Mouse (Mus musculus) intestine, embryonic 14.5 days (tissue): ENCODE results near the gene Satb1. TPM values are rescaled to one million over a fixed set of nuclear protein-coding genes. Genes with fewer than 3 reads are reported as not detected.

Experiments
- ATAC-seq: fragments of 200-750 bp; cut with Nextera tagmentation; replicated peaks from 2 replicates; pipeline ENCODE4 v1.8.0; 2017; ENCODE audit warnings: low read depth, moderate number of reproducible peaks, moderate TSS enrichment, moderate library complexity; ENCODE audit not compliant: low FRiP score, low TSS enrichment
- DNase-seq: peaks from one replicate; pipeline ENCODE4 v3.0.0-alpha.2; 2018; ENCODE audit warnings: low spot score
- H3K27ac ChIP-seq: fragments of 300-500 bp; sonication (generic); 2 replicates; pipeline ENCODE4 v1.5.1; 2014; ENCODE audit warnings: low read depth, mild to moderate bottlenecking, control low read depth
- H3K27me3 ChIP-seq: fragments of 300-500 bp; sonication (generic); replicated peaks from 2 replicates; pipeline ENCODE4 v1.6.1; 2014; ENCODE audit warnings: low read length, control low read depth; ENCODE audit not compliant: control insufficient read depth, insufficient read depth
- H3K36me3 ChIP-seq: fragments of 300-500 bp; sonication (generic); 2 replicates; pipeline ENCODE4 v1.6.1; 2014; ENCODE audit warnings: low read length, control low read depth; ENCODE audit not compliant: control insufficient read depth, insufficient read depth
- H3K4me1 ChIP-seq: fragments of 300-500 bp; sonication (generic); replicated peaks from 2 replicates; pipeline ENCODE4 v1.6.1; 2014; ENCODE audit warnings: low read length, control low read depth, mixed read lengths; ENCODE audit not compliant: control insufficient read depth, insufficient read depth
- H3K4me2 ChIP-seq: fragments of 300-500 bp; sonication (generic); 2 replicates; pipeline ENCODE4 v1.6.1; 2014; ENCODE audit warnings: low read length
- H3K4me3 ChIP-seq: fragments of 300-500 bp; sonication (generic); 2 replicates; pipeline ENCODE4 v1.5.1; 2014; ENCODE audit warnings: low read depth, low read length, control low read depth, mixed read lengths
- H3K9ac ChIP-seq: fragments of 300-500 bp; sonication (generic); 2 replicates; pipeline ENCODE4 v1.6.1; 2014; ENCODE audit warnings: mild to moderate bottlenecking, low read length
- H3K9me3 ChIP-seq: fragments of 300-500 bp; sonication (generic); 2 replicates; pipeline ENCODE4 v1.6.1; 2016; ENCODE audit warnings: low read length, control low read depth; ENCODE audit not compliant: control insufficient read depth
- WGBS: fragments of 180-500 bp; shearing (Covaris S2); extraction: QIAGEN DNeasy Blood & Tissue Kit; methylation state at CpG from one replicate; pipeline ENCODE4 v1.1.7; 2014; 5-methylcytosine and 5-hydroxymethylcytosine counted together
- polyA plus RNA-seq: library from polyadenylated mRNA; unstranded; fragments of >200 nt; fragmentation: Nextera tagmentation; extraction: Ambion mirVana; gene quantifications from 2 replicates; pipeline ENCODE4 v1.2.1, GENCODE M21; 2014

Gene Satb1
- polyA plus RNA-seq, 1 experiment from 2014 or later = 8.7 TPM

DNA sequence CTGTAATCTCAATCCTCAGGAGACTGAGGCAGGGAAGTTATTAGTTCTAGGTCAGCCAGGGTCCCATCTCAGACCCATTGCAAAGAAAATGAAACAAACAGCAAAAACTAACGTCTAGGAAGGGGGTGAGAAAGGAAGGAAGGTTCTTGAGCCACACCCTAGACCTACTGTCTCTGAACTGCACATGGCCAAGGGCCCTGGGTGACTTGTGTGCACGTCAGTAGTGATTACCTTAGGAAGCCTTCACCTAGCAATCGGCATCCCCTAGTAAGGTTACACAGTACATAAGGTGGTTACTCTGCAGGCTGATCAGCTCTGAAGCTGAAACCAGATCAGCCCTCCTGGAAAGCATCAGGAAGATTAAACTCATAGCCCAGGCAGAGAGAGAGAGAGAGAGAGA lies 22.2 kb upstream of the Satb1 start:
- Histone ChIP-seq H3K4me1 (no peaks in the 10 kb centered on the region), H3K4me3 (no peak overlapping the region), H3K9me3 (no peaks in the 10 kb centered on the region), H3K4me2 (no peak overlapping the region), H3K36me3 (no peaks in the 10 kb centered on the region), H3K27me3 (no peaks in the 10 kb centered on the region), H3K27ac (no peak overlapping the region), H3K9ac (no peak overlapping the region)
- no peak for ATAC-seq
- 81% methylated on average over 3 of the region's 3 CpGs for WGBS
- peak; percentile 9 for DNase-seq

DNA sequence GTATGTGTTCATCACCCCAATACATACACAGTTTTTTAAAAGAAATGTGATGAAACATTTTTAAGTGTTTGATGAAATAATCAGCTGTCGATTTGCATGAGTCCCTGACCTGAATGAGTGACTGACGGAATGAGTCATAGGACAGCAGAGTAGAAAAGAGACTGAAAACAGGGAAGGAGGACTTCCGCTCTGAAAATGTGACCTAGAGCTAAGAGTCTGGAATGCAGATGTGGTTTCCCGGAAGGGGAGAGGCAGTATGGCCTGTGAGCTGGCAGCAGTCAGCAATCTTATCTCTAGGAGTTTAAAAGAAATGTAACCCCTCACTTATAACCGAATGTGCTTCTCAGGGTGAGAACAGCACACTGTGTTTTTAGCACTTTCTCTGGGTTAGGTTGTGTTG lies 20.9 kb upstream of the Satb1 start:
- Histone ChIP-seq H3K9me3 (no peaks in the 10 kb centered on the region), H3K9ac (no peak overlapping the region), H3K4me1 (no peaks in the 10 kb centered on the region), H3K27ac (no peak overlapping the region), H3K27me3 (no peaks in the 10 kb centered on the region), H3K4me3 (no peak overlapping the region), H3K4me2 (no peak overlapping the region), H3K36me3 (no peaks in the 10 kb centered on the region)
- DNase-seq (no peak), ATAC-seq (no peak)
- 75% methylated on average over 5 of the region's 5 CpGs for WGBS

GRCm38 (mm10) chr17:51840596-51840995 lies 7.5 kb upstream of the Satb1 start:
- 76% methylated on average over 6 of the region's 6 CpGs for WGBS

DNA sequence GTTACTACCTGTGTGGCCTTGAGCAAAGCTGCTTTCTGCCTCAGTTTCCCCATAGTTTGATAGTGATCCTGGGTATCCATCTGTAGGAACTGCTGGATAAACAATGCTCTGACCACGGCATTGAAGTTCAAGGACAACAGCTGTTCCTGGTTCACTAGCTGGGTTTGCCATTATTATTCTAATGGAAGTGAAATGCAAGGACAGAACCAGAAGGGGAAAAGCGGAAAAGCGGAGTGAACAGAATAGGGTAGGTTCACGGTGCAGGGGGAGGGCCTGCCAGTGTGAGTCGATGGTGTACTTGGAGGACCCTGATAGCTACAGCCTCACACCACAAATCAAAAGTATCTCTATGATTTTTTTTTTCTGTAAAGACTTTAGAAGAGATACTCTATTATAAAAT lies 6.4 kb upstream of the Satb1 start:
- no peak overlapping the region for H3K9ac ChIP-seq
- H3K4me2 ChIP-seq = no peak overlapping the region
- DNase-seq (no peak), ATAC-seq (no peak)
- no peaks in the 10 kb centered on the region for H3K36me3 ChIP-seq
- H3K27me3 ChIP-seq = peaks cover 18% of the 10 kb centered on the region
- no peak overlapping the region for H3K4me3 ChIP-seq
- no peak overlapping the region for H3K27ac ChIP-seq
- 84% methylated on average over 5 of the region's 5 CpGs for WGBS
- no peaks in the 10 kb centered on the region for H3K4me1 ChIP-seq
- no peaks in the 10 kb centered on the region for H3K9me3 ChIP-seq

More at GRCm38 (mm10) chr17:51840596-51840995, 7.5 kb upstream of the Satb1 start:
- H3K36me3 ChIP-seq = no peaks in the 10 kb centered on the region
- no peak for ATAC-seq
- H3K4me2 ChIP-seq = no peak overlapping the region
- no peak overlapping the region for H3K4me3 ChIP-seq
- H3K4me1 ChIP-seq = no peaks in the 10 kb centered on the region
- no peak for DNase-seq
- H3K9ac ChIP-seq = no peak overlapping the region
- no peak overlapping the region for H3K27ac ChIP-seq
- H3K9me3 ChIP-seq = no peaks in the 10 kb centered on the region
- H3K27me3 ChIP-seq = peaks cover 7% of the 10 kb centered on the region

DNA sequence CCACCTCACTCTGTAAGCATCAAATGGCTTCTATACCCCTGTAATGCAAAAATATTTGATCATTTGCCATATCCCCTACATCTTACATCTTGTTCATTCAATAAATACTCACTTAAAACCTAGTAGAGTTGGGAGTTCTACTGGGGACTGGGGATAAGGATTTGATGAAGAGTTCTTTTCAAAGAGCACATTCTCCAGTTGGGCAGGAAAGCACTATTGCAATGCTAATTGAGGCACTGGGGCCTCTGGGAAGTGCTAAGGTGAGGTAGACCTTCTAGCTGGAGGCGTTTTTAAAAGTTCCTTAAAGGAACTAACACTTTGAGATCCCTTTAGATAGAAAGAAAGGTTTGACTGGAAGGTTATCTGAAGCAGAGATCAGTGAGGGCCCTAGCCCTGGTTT lies 3.8 kb upstream of the Satb1 start:
- no peak for DNase-seq
- Histone ChIP-seq H3K27me3 (peaks cover 38% of the 10 kb centered on the region), H3K27ac (no peak overlapping the region), H3K36me3 (no peaks in the 10 kb centered on the region), H3K9ac (no peak overlapping the region), H3K9me3 (no peaks in the 10 kb centered on the region), H3K4me2 (no peak overlapping the region), H3K4me1 (no peaks in the 10 kb centered on the region), H3K4me3 (no peak overlapping the region)
- no peak for ATAC-seq
- WGBS = 19% methylated on average over 1 of the region's 1 CpGs

GRCm38 (mm10) chr17:51836243-51836642 lies 3.2 kb upstream of the Satb1 start:
- Histone ChIP-seq H3K27ac (no peak overlapping the region), H3K27me3 (peaks cover 44% of the 10 kb centered on the region), H3K9me3 (no peaks in the 10 kb centered on the region), H3K9ac (no peak overlapping the region), H3K36me3 (no peaks in the 10 kb centered on the region), H3K4me2 (no peak overlapping the region), H3K4me3 (no peak overlapping the region), H3K4me1 (no peaks in the 10 kb centered on the region)
- no peak for ATAC-seq
- no peak for DNase-seq
- WGBS = 85% methylated on average over 5 of the region's 5 CpGs

DNA sequence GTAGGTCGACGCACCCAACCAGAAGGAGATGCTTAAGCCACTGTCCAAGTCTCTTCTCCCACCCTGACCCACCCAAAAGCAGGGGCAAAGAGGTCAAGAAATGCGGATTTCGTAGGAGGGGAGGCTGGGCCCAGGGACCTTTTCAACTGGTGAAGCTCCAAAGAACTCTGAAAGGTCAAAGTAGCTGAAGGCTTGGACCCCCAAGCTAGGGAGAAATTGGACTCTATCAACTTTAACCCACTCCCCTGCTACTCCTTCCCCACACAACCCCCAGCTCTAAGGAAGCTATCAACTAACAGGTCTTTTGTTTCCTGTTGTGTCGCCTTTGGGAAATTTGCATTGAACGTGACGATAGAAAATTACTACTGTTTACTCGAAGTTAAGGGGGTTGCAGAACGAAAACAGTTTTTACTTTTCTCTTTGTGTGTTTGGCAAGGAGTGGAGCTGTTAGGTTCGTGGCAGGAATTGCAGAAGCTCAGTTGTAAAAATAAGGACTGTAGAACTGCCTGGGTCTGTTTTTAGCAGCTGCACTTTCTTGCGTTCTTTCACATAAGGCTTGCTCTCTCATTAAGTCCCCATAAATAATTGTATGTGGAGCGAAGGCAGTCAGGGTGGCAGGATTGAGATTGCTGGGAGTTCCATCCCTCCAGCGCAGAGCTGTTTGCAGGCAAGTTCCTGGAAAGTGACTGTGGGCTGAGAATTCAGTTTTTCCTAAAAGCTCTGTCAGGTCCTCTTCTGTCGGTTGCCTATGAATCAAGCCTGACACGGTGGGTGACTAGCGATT lies 680 bp upstream of the Satb1 start:
- ATAC-seq (no peak), DNase-seq (no peak)
- Histone ChIP-seq H3K9ac (no peak overlapping the region), H3K4me2 (peak overlapping the region; percentile 95; the same call in 1 of the 2 replicates), H3K27ac (no peak overlapping the region), H3K4me1 (no peaks in the 10 kb centered on the region), H3K27me3 (peaks cover 65% of the 10 kb centered on the region), H3K36me3 (no peaks in the 10 kb centered on the region), H3K4me3 (0 out of 2 replicates have a peak overlapping the region, but pooled peaks have one; percentile 51), H3K9me3 (no peaks in the 10 kb centered on the region)
- WGBS = 4% methylated on average over 16 of the region's 16 CpGs

GRCm38 (mm10) chr17:51832421-51832875 lies 642 bp downstream of the Satb1 start:
- H3K9me3 ChIP-seq = no peaks in the 10 kb centered on the region
- ATAC-seq (peak; percentile 81), DNase-seq (peak; percentile 71)
- 0% methylated on average over 24 of the region's 66 CpGs for WGBS
- H3K4me2 ChIP-seq = peak overlapping the region; percentile 95
- H3K4me1 ChIP-seq = no peaks in the 10 kb centered on the region
- no peaks in the 10 kb centered on the region for H3K36me3 ChIP-seq
- H3K27ac ChIP-seq = no peak overlapping the region
- H3K9ac ChIP-seq = peak overlapping the region; percentile 35
- H3K4me3 ChIP-seq = peak overlapping the region; percentile 51
- peaks cover 76% of the 10 kb centered on the region for H3K27me3 ChIP-seq
